Mouse (Mus musculus): ENCODE results near the gene Cyren. TPM values are rescaled to one million over a fixed set of nuclear protein-coding genes. Genes with fewer than 3 reads are reported as not detected.
A peak's percentile ranks its signal among the peaks of the same experiment; 100 is the strongest.

The Cyren gene
- polyA plus RNA-seq, 1 experiment from 2014 or later = 13.4 TPM

GRCm38 (mm10) chr6:34871929-34872328 lies 5.9 kb downstream of the Cyren start:
- H3K9me3 ChIP-seq = no peaks in the 10 kb centered on the region
- H3K4me3 ChIP-seq = no peak overlapping the region
- no peak for ATAC-seq (ENCODE audit: insufficient number of reproducible peaks, low FRiP score, low TSS enrichment, low read depth)
- peaks cover 8% of the 10 kb centered on the region; the same call in 1 of the 2 replicates for H3K36me3 ChIP-seq
- no peak overlapping the region for H3K9ac ChIP-seq
- 81% methylated on average over 7 of the region's 7 CpGs for WGBS
- peaks cover 33% of the 10 kb centered on the region for H3K4me1 ChIP-seq
- no peak overlapping the region for H3K27ac ChIP-seq
- H3K27me3 ChIP-seq = no peaks in the 10 kb centered on the region
- H3K4me2 ChIP-seq = no peak overlapping the region

DNA sequence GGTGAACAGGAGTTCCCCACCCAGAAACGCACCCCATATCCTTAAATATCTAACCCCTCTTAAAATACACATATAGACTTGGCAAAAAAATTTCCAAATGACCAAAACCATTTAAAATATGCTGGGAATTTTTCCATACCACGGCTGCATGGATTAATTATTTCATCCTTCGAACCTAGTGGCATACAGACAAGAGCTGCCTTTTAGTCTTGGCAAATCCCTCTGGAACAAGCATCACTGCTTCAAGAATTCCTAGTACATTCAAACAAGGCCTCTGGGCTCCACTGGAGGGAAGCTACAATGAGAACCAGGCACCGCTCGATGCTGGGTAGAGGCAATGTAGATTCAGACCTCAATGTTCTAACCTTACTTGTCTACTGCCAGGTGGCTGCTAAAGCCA lies 7.1 kb downstream of the Cyren start:
- WGBS = 37% methylated on average over 5 of the region's 5 CpGs
- Histone ChIP-seq H3K4me2 (no peak overlapping the region), H3K36me3 (peaks cover 8% of the 10 kb centered on the region; the same call in 1 of the 2 replicates), H3K4me3 (no peak overlapping the region), H3K9me3 (no peaks in the 10 kb centered on the region), H3K9ac (no peak overlapping the region), H3K27ac (peak overlapping the region; percentile 71), H3K27me3 (no peaks in the 10 kb centered on the region), H3K4me1 (peaks cover 33% of the 10 kb centered on the region)
- ATAC-seq (ENCODE audit: insufficient number of reproducible peaks, low FRiP score, low TSS enrichment, low read depth) = no peak

GRCm38 (mm10) chr6:34870136-34870535 lies 7.7 kb downstream of the Cyren start:
- H3K4me3 ChIP-seq = no peak overlapping the region
- no peaks in the 10 kb centered on the region for H3K9me3 ChIP-seq
- H3K27me3 ChIP-seq = no peaks in the 10 kb centered on the region
- H3K27ac ChIP-seq = peak overlapping the region; percentile 71
- WGBS = 62% methylated on average over 5 of the region's 5 CpGs
- H3K36me3 ChIP-seq = peaks cover 8% of the 10 kb centered on the region; the same call in 1 of the 2 replicates
- no peak overlapping the region for H3K9ac ChIP-seq
- no peak for ATAC-seq (ENCODE audit: insufficient number of reproducible peaks, low FRiP score, low TSS enrichment, low read depth)
- H3K4me2 ChIP-seq = no peak overlapping the region
- H3K4me1 ChIP-seq = peaks cover 39% of the 10 kb centered on the region

DNA sequence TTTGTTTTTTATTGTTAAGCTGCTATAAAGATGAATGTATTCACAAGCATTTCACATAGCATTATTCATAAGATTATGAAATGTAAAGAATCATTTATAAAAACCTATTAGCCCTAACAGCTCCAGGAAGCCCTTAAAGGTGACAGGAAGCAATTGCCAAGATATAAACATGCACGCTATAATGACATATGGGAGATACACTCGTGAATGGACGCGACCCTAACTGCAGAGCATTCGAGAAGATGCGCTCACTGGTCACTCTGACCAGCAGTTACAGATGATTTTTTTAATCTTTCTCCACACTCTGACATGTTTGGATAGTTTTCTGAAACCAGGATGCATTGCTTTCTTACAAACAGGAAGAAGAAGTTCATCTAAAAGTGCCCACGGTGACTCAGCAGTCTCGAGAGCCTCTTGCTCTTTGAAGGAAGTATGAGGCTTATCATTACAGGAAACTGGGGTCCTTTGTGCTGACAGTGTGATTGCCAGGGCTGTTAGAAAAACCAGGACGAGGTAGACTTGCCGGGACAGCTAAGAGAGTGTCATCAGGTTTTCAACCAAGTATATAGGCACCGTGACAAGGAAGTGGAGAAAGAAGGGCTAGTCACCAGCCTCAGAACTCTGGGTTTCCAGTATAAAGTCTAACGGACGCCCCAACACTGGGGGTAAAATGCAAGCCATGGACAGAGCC lies 8.5 kb downstream of the Cyren start:
- H3K27me3 ChIP-seq = no peaks in the 10 kb centered on the region
- H3K36me3 ChIP-seq = peaks cover 8% of the 10 kb centered on the region; the same call in 1 of the 2 replicates
- H3K9me3 ChIP-seq = no peaks in the 10 kb centered on the region
- H3K4me2 ChIP-seq = no peak overlapping the region
- no peak overlapping the region for H3K9ac ChIP-seq
- peaks cover 36% of the 10 kb centered on the region for H3K4me1 ChIP-seq
- no peak overlapping the region for H3K4me3 ChIP-seq
- WGBS = 74% methylated on average over 13 of the region's 13 CpGs
- H3K27ac ChIP-seq = peak overlapping the region; percentile 71
- ATAC-seq (ENCODE audit: insufficient number of reproducible peaks, low FRiP score, low TSS enrichment, low read depth) = no peak

- H3K4me2 ChIP-seq = no peak overlapping the region
- peaks cover 4% of the 10 kb centered on the region; the same call in 1 of the 2 replicates for H3K36me3 ChIP-seq
- no peaks in the 10 kb centered on the region for H3K27me3 ChIP-seq
- no peak for ATAC-seq (ENCODE audit: insufficient number of reproducible peaks, low FRiP score, low TSS enrichment, low read depth)
- WGBS = 77% methylated on average over 20 of the region's 20 CpGs
- no peak overlapping the region for H3K27ac ChIP-seq
- H3K4me3 ChIP-seq = no peak overlapping the region
- H3K9me3 ChIP-seq = no peaks in the 10 kb centered on the region
- H3K4me1 ChIP-seq = peaks cover 35% of the 10 kb centered on the region
- no peak overlapping the region for H3K9ac ChIP-seq
These were observed 9.2 kb downstream of the Cyren start for GRCm38 (mm10) chr6:34868507-34869217.

DNA sequence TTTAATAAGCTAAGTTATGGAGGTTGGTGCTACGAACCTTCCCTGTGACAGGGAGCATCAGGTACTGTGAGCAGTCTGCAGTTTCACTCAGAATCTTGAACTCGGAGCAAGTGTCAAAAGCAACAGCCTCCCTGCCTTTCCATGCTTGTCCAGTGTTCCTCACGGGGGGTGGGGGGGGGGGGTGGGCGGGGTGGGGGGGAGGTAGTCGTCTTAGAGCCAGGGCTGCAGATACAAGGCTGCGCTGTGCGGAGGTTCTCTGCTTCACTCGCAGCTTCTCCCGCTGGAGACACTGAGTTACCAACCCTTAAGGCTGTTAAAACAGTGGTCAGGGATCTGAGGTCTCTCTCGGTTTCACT lies 9.9 kb downstream of the Cyren start:
- no peak for ATAC-seq (ENCODE audit: insufficient number of reproducible peaks, low FRiP score, low TSS enrichment, low read depth)
- Histone ChIP-seq H3K4me1 (peaks cover 40% of the 10 kb centered on the region), H3K9me3 (no peaks in the 10 kb centered on the region), H3K9ac (no peak overlapping the region), H3K4me2 (no peak overlapping the region), H3K4me3 (no peak overlapping the region), H3K27ac (no peak overlapping the region), H3K36me3 (peaks cover 2% of the 10 kb centered on the region; the same call in 1 of the 2 replicates), H3K27me3 (no peaks in the 10 kb centered on the region)
- WGBS = 72% methylated on average over 10 of the region's 10 CpGs

GRCm38 (mm10) chr6:34867301-34867994 lies 10.4 kb downstream of the Cyren start:
- 74% methylated on average over 16 of the region's 16 CpGs for WGBS
- no peak overlapping the region for H3K9ac ChIP-seq
- no peak overlapping the region for H3K4me3 ChIP-seq
- H3K4me1 ChIP-seq = peaks cover 41% of the 10 kb centered on the region
- no peaks in the 10 kb centered on the region for H3K9me3 ChIP-seq
- ATAC-seq (ENCODE audit: insufficient number of reproducible peaks, low FRiP score, low TSS enrichment, low read depth) = no peak
- H3K27ac ChIP-seq = 0 out of 2 replicates have a peak overlapping the region, but pooled peaks have one; percentile 17
- no peaks in the 10 kb centered on the region for H3K36me3 ChIP-seq
- H3K4me2 ChIP-seq = no peak overlapping the region
- no peaks in the 10 kb centered on the region for H3K27me3 ChIP-seq

- Histone ChIP-seq H3K27ac (0 out of 2 replicates have a peak overlapping the region, but pooled peaks have one; percentile 17), H3K4me2 (no peak overlapping the region), H3K9me3 (no peaks in the 10 kb centered on the region), H3K36me3 (no peaks in the 10 kb centered on the region), H3K9ac (no peak overlapping the region), H3K27me3 (no peaks in the 10 kb centered on the region), H3K4me3 (no peak overlapping the region), H3K4me1 (peaks cover 41% of the 10 kb centered on the region)
- ATAC-seq (ENCODE audit: insufficient number of reproducible peaks, low FRiP score, low TSS enrichment, low read depth) = no peak
- 68% methylated on average over 8 of the region's 8 CpGs for WGBS
These were observed 11.1 kb downstream of the Cyren start for GRCm38 (mm10) chr6:34866786-34867185.

DNA sequence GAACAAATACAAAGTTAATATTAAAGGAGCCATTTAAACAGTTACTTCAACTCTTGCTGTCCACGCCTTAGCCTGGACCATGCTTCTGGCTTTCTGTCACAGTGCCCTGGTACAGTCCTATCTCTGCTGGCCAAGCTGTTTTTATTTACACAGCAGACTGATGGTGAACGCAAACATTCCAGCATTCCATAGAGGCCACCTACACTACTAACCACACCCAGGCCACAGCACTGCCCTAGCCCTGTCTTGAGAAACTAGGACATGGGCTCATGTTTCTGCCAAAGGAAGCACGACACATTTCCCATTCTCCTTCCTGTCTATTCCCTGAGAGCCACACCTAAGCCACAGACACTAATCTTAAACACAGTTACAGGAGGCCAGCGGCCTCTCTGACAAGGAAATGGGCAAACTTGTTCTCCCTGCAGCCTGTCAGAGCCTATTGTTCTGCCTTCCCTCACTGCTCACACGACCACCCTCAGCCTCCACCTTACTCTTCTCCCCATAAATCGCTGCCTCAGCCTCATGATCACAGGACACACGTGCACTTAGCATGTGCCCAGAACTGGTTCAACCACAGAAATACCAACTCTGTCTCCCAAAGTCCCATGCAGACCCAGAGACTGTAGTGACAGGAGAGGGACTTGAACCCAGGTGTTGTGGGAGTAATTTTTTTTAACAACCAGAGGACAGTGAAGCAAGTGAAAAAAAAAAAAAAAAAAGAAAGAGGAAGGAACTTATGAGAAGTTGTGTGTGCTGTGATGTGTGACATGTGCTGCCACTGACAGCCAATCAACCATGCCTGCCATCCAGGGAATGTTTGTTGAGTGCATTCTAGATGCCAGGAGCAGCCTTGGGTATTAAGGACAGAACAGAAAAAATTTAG lies 11.9 kb downstream of the Cyren start:
- Histone ChIP-seq H3K36me3 (no peaks in the 10 kb centered on the region), H3K27ac (peak overlapping the region; percentile 47; the same call in 1 of the 2 replicates), H3K4me3 (no peak overlapping the region), H3K4me1 (peaks cover 38% of the 10 kb centered on the region), H3K4me2 (no peak overlapping the region), H3K9ac (no peak overlapping the region), H3K27me3 (no peaks in the 10 kb centered on the region), H3K9me3 (no peaks in the 10 kb centered on the region)
- 0 out of 2 replicates have a peak, but pooled peaks have one; percentile 61 for ATAC-seq (ENCODE audit: insufficient number of reproducible peaks, low FRiP score, low TSS enrichment, low read depth)
- 48% methylated on average over 7 of the region's 7 CpGs for WGBS

- peak overlapping the region; percentile 47 for H3K27ac ChIP-seq
- no peak overlapping the region for H3K4me3 ChIP-seq
- H3K27me3 ChIP-seq = no peaks in the 10 kb centered on the region
- H3K9me3 ChIP-seq = no peaks in the 10 kb centered on the region
- no peak for ATAC-seq (ENCODE audit: insufficient number of reproducible peaks, low FRiP score, low TSS enrichment, low read depth)
- no peak overlapping the region for H3K4me2 ChIP-seq
- 62% methylated on average over 5 of the region's 5 CpGs for WGBS
- H3K36me3 ChIP-seq = no peaks in the 10 kb centered on the region
- peaks cover 32% of the 10 kb centered on the region for H3K4me1 ChIP-seq
- H3K9ac ChIP-seq = no peak overlapping the region
These were observed 12.6 kb downstream of the Cyren start for GRCm38 (mm10) chr6:34865213-34865612.

DNA sequence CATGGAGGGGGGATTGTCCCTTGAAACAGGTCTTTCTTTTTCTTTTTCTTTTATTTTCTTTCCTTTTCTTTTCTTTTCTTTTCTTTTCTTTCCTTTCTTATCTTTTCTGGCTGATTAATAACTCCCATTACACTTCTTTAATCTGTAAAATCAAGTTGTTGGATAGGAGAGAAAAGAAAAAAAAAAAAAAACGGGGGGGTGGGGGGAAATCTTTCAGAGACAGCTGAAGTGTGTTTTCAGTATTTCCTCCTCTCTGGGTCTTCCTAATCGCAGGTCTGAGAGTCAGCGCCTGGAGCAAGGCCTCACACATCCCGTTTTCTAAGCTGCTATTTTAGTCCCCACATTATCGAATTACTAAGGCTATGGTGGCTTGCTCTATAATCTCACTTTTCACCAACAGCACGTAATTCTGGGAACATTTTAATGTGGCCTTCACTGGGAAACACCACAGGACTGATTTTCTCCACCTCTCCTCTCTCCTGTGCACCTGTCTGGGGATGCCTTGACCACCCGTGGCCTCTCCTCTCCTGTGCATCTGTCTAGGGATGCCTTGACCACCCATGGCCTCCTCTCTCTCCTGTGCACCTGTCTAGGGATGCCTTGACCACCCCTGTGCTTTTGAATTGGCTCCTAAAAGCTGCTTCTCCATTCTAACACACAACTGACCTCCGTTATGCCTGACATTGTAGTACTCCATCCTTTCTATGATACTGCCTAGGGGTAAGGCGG lies 13.9 kb downstream of the Cyren start:
- H3K9ac ChIP-seq = no peak overlapping the region
- no peak overlapping the region for H3K4me3 ChIP-seq
- no peak for ATAC-seq (ENCODE audit: insufficient number of reproducible peaks, low FRiP score, low TSS enrichment, low read depth)
- peaks cover 25% of the 10 kb centered on the region for H3K4me1 ChIP-seq
- H3K4me2 ChIP-seq = no peak overlapping the region
- no peak overlapping the region for H3K27ac ChIP-seq
- no peaks in the 10 kb centered on the region for H3K27me3 ChIP-seq
- H3K9me3 ChIP-seq = no peaks in the 10 kb centered on the region
- H3K36me3 ChIP-seq = no peaks in the 10 kb centered on the region
- WGBS = 55% methylated on average over 9 of the region's 9 CpGs
